8 mouse cellular contexts compared by ENCODE assay signal in genomic region chr14:46788505-46788901, GRCm38 (mm10). TPM values are rescaled to one million over a fixed set of nuclear protein-coding genes. Genes with fewer than 3 reads are reported as not detected.
DNase-seq lines count a peak whose midpoint lies in the region; ATAC-seq and TF ChIP-seq lines count a peak whose summit lies in the region.

No protein-coding gene starts in this region.

- peak overlapping the region; percentile 77 for H3K4me2 ChIP-seq in embryonic facial prominence, embryonic 13.5 days
- peak overlapping the region; percentile 48 for H3K4me2 ChIP-seq in hindbrain, embryonic 16.5 days (ENCODE audit: low read length)

- 26% methylated on average over 8 of the region's 8 CpGs for WGBS in embryonic facial prominence, embryonic 13.5 days
- WGBS in hindbrain, embryonic 16.5 days: 36% methylated on average over 8 of the region's 8 CpGs
- WGBS in midbrain, embryonic 10.5 days: 30% methylated on average over 8 of the region's 8 CpGs

- ATAC-seq in embryonic facial prominence, embryonic 13.5 days (ENCODE audit: insufficient number of reproducible peaks, insufficient read depth, low FRiP score, low TSS enrichment, low read depth): no peak
- ATAC-seq in hindbrain, embryonic 16.5 days: no peak
- no peak for ATAC-seq in megakaryocyte progenitor cell, adult 5-6 weeks (replicated peaks; ENCODE audit: poor library complexity)

- H3K36me3 ChIP-seq in embryonic facial prominence, embryonic 13.5 days: 0 out of 2 replicates have a peak, but pooled peaks cover 2% of the 10 kb centered on the region
- no peaks in the 10 kb centered on the region for H3K36me3 ChIP-seq in hindbrain, embryonic 16.5 days (ENCODE audit: control insufficient read depth, insufficient read depth, low read length)
- peaks cover 20% of the 10 kb centered on the region for H3K36me3 ChIP-seq in midbrain, embryonic 10.5 days

- H3K9me3 ChIP-seq in embryonic facial prominence, embryonic 13.5 days: no peaks in the 10 kb centered on the region
- no peaks in the 10 kb centered on the region for H3K9me3 ChIP-seq in hindbrain, embryonic 16.5 days (ENCODE audit: control insufficient read depth, low read length)
- H3K9me3 ChIP-seq in midbrain, embryonic 10.5 days (replicated peaks): no peaks in the 10 kb centered on the region

- peak overlapping the region; percentile 96 for H3K27ac ChIP-seq in layer of hippocampus, adult 2 months
- H3K27ac ChIP-seq in embryonic facial prominence, embryonic 13.5 days: peak overlapping the region; percentile 99
- peak overlapping the region; percentile 99 for H3K27ac ChIP-seq in hindbrain, embryonic 16.5 days (ENCODE audit: low read depth, low read length)
- H3K27ac ChIP-seq in midbrain, embryonic 10.5 days (replicated peaks): peak overlapping the region; percentile 99

- H3K4me1 ChIP-seq in embryonic facial prominence, embryonic 13.5 days: peaks cover 31% of the 10 kb centered on the region
- H3K4me1 ChIP-seq in hindbrain, embryonic 16.5 days (ENCODE audit: control insufficient read depth, insufficient read depth, low read depth, low read length): peaks cover 16% of the 10 kb centered on the region
- peaks cover 22% of the 10 kb centered on the region for H3K4me1 ChIP-seq in midbrain, embryonic 10.5 days

- DNase-seq in layer of hippocampus, adult 2 months (ENCODE audit: low spot score in 2 of 2): no peak
- no peak for DNase-seq in layer of hippocampus, adult 11-12 months (ENCODE audit: low spot score)
- peak; percentile 18 for DNase-seq in midbrain, embryonic 10.5 days (ENCODE audit: low spot score)
- no peak for DNase-seq in left cerebral cortex, postnatal 14 days (ENCODE audit: low spot score in 2 of 2)
- DNase-seq in urinary bladder, adult 18-20 months (ENCODE audit: low spot score in 2 of 2): no peak

- no peak for TF ChIP-seq CTCF in layer of hippocampus, adult 2 months (conservative IDR thresholded peaks at IDR 0.05)

- H3K9ac ChIP-seq in embryonic facial prominence, embryonic 13.5 days: peak overlapping the region; percentile 98; the same call in 1 of the 2 replicates
- peak overlapping the region; percentile 98; the same call in 1 of the 2 replicates for H3K9ac ChIP-seq in hindbrain, embryonic 16.5 days (ENCODE audit: low read depth, low read length)

- intact Hi-C loops in left cerebral cortex, postnatal 14 days (cut with DNase I): no loop called here

- peak overlapping the region; percentile 88 for H3K4me3 ChIP-seq in layer of hippocampus, adult 2 months
- H3K4me3 ChIP-seq in embryonic facial prominence, embryonic 13.5 days: peak overlapping the region; percentile 95
- peak overlapping the region; percentile 93 for H3K4me3 ChIP-seq in hindbrain, embryonic 16.5 days (ENCODE audit: low read length)
- H3K4me3 ChIP-seq in midbrain, embryonic 10.5 days: peak overlapping the region; percentile 75

- H3K27me3 ChIP-seq in embryonic facial prominence, embryonic 13.5 days: no peaks in the 10 kb centered on the region
- H3K27me3 ChIP-seq in hindbrain, embryonic 16.5 days (replicated peaks; ENCODE audit: control insufficient read depth, insufficient read depth, low read length): no peaks in the 10 kb centered on the region
- no peaks in the 10 kb centered on the region for H3K27me3 ChIP-seq in midbrain, embryonic 10.5 days (ENCODE audit: low read depth, poor library complexity, severe bottlenecking)

RNA-seq across cellular contexts. Expression of gene Cnih1, which starts 0.3 kb away (rescaled TPM):
- total RNA-seq in layer of hippocampus, adult 2 months (2021): 10 to 100 TPM; 70.1 to 79.6 TPM
- 196 and 198 TPM in 2 replicates for polyA plus RNA-seq in embryonic facial prominence, embryonic 13.5 days (2015; fragmentation: Nextera tagmentation; extraction: Ambion mirVana)
- polyA plus RNA-seq in hindbrain, embryonic 16.5 days (2015; fragmentation: Nextera tagmentation; extraction: Ambion mirVana): 194 and 203 TPM in 2 replicates
- polyA plus RNA-seq in midbrain, embryonic 10.5 days (2016; fragmentation: Nextera tagmentation; extraction: Ambion mirVana): 208 and 222 TPM in 2 replicates
- total RNA-seq in megakaryocyte progenitor cell, adult 5-6 weeks (2015): 125 and 128 TPM in 2 replicates
- 59.5 and 62.4 TPM in 2 replicates for total RNA-seq in megakaryocyte progenitor cell, adult 5-6 weeks (2017)
- 10 to 100 TPM; 81.3 to 84.4 TPM for total RNA-seq in left cerebral cortex, postnatal 14 days (2021)

RNA-seq across cellular contexts. Expression of gene Cdkn3, which starts 28.2 kb away (rescaled TPM):
- total RNA-seq in layer of hippocampus, adult 2 months (2021): under 1 TPM; 0.56 to 0.81 TPM
- 45.6 and 51.3 TPM in 2 replicates for polyA plus RNA-seq in embryonic facial prominence, embryonic 13.5 days (2015; fragmentation: Nextera tagmentation; extraction: Ambion mirVana)
- polyA plus RNA-seq in hindbrain, embryonic 16.5 days (2015; fragmentation: Nextera tagmentation; extraction: Ambion mirVana): 7.8 and 9.5 TPM in 2 replicates
- polyA plus RNA-seq in midbrain, embryonic 10.5 days (2016; fragmentation: Nextera tagmentation; extraction: Ambion mirVana): 51.4 and 56.5 TPM in 2 replicates
- total RNA-seq in megakaryocyte progenitor cell, adult 5-6 weeks (2015): 36.0 and 47.6 TPM in 2 replicates
- 37.8 and 54.2 TPM in 2 replicates for total RNA-seq in megakaryocyte progenitor cell, adult 5-6 weeks (2017)
- total RNA-seq in left cerebral cortex, postnatal 14 days (2021): 1 to 10 TPM; 1.5 to 1.8 TPM

RNA-seq across cellular contexts. Expression of gene Gmfb, which starts 33.5 kb away (rescaled TPM):
- 100 to 1,000 TPM; 146 to 161 TPM for total RNA-seq in layer of hippocampus, adult 2 months (2021)
- polyA plus RNA-seq in embryonic facial prominence, embryonic 13.5 days (2015; fragmentation: Nextera tagmentation; extraction: Ambion mirVana): 70.9 and 83.4 TPM in 2 replicates
- 133 and 135 TPM in 2 replicates for polyA plus RNA-seq in hindbrain, embryonic 16.5 days (2015; fragmentation: Nextera tagmentation; extraction: Ambion mirVana)
- polyA plus RNA-seq in midbrain, embryonic 10.5 days (2016; fragmentation: Nextera tagmentation; extraction: Ambion mirVana): 97.0 and 101 TPM in 2 replicates
- total RNA-seq in megakaryocyte progenitor cell, adult 5-6 weeks (2015): 68.2 and 70.6 TPM in 2 replicates
- 78.9 and 87.3 TPM in 2 replicates for total RNA-seq in megakaryocyte progenitor cell, adult 5-6 weeks (2017)
- total RNA-seq in left cerebral cortex, postnatal 14 days (2021): 100 to 1,000 TPM; 159 to 160 TPM

RNA-seq across cellular contexts. Expression of gene Cgrrf1, which starts 43.4 kb away (rescaled TPM):
- total RNA-seq in layer of hippocampus, adult 2 months (2021): 10 to 100 TPM; 19.2 to 21.1 TPM
- 20.1 and 23.5 TPM in 2 replicates for polyA plus RNA-seq in embryonic facial prominence, embryonic 13.5 days (2015; fragmentation: Nextera tagmentation; extraction: Ambion mirVana)
- polyA plus RNA-seq in hindbrain, embryonic 16.5 days (2015; fragmentation: Nextera tagmentation; extraction: Ambion mirVana): 19.5 and 20.3 TPM in 2 replicates
- 36.4 and 37.6 TPM in 2 replicates for polyA plus RNA-seq in midbrain, embryonic 10.5 days (2016; fragmentation: Nextera tagmentation; extraction: Ambion mirVana)
- 19.0 and 31.0 TPM in 2 replicates for total RNA-seq in megakaryocyte progenitor cell, adult 5-6 weeks (2015)
- total RNA-seq in megakaryocyte progenitor cell, adult 5-6 weeks (2017): 18.4 and 19.0 TPM in 2 replicates
- 10 to 100 TPM; 22.4 to 24.2 TPM for total RNA-seq in left cerebral cortex, postnatal 14 days (2021)

Comparison
In these comparisons a context has a peak if more than half of its experiments do, and no peak if none do; other contexts are left out.
1. RNA of gene Cdkn3, which starts 28.2 kb away (total RNA-seq): 36.0 to 54.2 TPM in megakaryocyte progenitor cell, adult 5-6 weeks; 1.5 to 1.8 TPM in left cerebral cortex, postnatal 14 days and 0.56 to 0.81 TPM in layer of hippocampus, adult 2 months; every median in the first group is over 10 times any median in the second.
2. Peak in every context shown above with its lines, with median percentiles within 50 percentile points of each other: H3K27ac ChIP-seq and H3K4me3 ChIP-seq.